Mouse (Mus musculus) lung, adult 2 months (tissue): ENCODE measurements around the gene Cyb5d1.

ENCODE experiments used
- CTCF ChIP-seq: fragments of 200-500 bp; IDR thresholded peaks from 2 replicates; pipeline ENCODE4 v1.5.1; 2011; ENCODE audit warnings: mild to moderate bottlenecking, low read length, control low read depth; ENCODE audit not compliant: insufficient read depth
- POLR2A ChIP-seq: fragments of 200-500 bp; IDR thresholded peaks from 2 replicates; pipeline ENCODE4 v1.6.1; 2011; ENCODE audit warnings: low read depth, mild to moderate bottlenecking, control low read depth, low read length, borderline replicate concordance; ENCODE audit errors: extremely low read depth

DNA sequence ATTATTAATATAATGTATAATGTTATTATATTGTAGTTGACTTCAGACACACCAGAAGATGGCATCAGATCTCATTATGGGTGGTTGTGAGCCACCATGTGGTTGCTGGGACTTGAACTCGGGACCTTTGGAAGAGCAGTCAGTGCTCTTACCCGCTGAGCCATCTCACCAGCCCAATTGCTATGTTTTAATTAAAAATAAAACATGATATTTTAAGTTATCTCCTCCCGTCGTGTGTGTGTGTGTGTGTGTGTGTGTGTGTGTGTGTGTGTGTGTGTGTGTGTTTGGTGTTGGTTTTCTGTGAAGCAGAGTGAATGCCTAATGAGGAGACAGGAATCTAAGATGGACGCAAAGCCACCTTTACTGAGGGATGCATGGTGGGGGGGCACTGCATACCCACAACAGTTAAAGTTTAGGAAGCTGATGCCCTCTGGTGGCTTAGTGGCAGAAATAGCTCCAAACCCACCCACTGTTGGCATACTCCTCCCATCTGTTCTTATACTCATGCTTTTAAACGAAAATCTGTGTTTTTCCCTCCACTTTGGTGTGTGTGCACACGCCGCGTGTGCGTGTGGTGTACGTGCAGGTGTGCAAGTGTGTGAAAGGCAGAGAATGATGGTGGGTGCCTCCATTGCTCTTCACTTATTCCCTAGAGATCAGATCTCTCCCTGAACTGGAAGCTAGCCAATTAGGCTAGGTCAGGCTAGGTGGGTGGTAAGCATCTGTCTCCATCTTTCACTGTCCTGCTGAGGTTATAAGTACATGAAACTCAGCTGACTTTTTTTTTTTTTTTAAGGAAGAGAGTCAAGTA is 36.6 kb upstream of the Cyb5d1 start:
- TF ChIP-seq POLR2A: no peak
- TF ChIP-seq CTCF: peak; percentile 78
